Mouse (Mus musculus): Measurements from ENCODE around the gene Slc39a2. TPM values are rescaled to one million over a fixed set of nuclear protein-coding genes. Genes with fewer than 3 reads are reported as not detected.

Slc39a2 gene
- polyA plus RNA-seq, 1 experiment from 2014 or later, result 2.0 TPM

- ATAC-seq (ENCODE audit: low FRiP score, low read depth), result no peak
- Histone ChIP-seq H3K4me2 (no peak overlapping the region), H3K27me3 (no peaks in the 10 kb centered on the region), H3K4me3 (no peak overlapping the region), H3K9me3 (no peaks in the 10 kb centered on the region), H3K36me3 (no peaks in the 10 kb centered on the region), H3K27ac (replicated peaks) (no peak overlapping the region), H3K4me1 (replicated peaks) (no peaks in the 10 kb centered on the region), H3K9ac (no peak overlapping the region)
- 71% methylated on average over 7 of the region's 7 CpGs for WGBS
Observed at GRCm38 (mm10) chr14:51904706-51905105, 12.0 kb downstream of the Slc39a2 start.

- Histone ChIP-seq H3K4me1 (replicated peaks) (no peaks in the 10 kb centered on the region), H3K4me2 (no peak overlapping the region), H3K9ac (no peak overlapping the region), H3K27ac (replicated peaks) (no peak overlapping the region), H3K4me3 (no peak overlapping the region), H3K36me3 (no peaks in the 10 kb centered on the region), H3K27me3 (no peaks in the 10 kb centered on the region), H3K9me3 (no peaks in the 10 kb centered on the region)
- 96% methylated on average over 11 of the region's 11 CpGs for WGBS
- no peak for ATAC-seq (ENCODE audit: low FRiP score, low read depth)
Observed at GRCm38 (mm10) chr14:51906102-51906501, 13.4 kb downstream of the Slc39a2 start.

GRCm38 (mm10) chr14:51911301-51911700, 18.6 kb downstream of the Slc39a2 start:
- ATAC-seq (ENCODE audit: low FRiP score, low read depth), result no peak
- 84% methylated on average over 10 of the region's 10 CpGs for WGBS
- Histone ChIP-seq H3K36me3 (no peaks in the 10 kb centered on the region), H3K4me2 (peak overlapping the region; percentile 95), H3K27me3 (no peaks in the 10 kb centered on the region), H3K27ac (replicated peaks) (no peak overlapping the region), H3K9ac (no peak overlapping the region), H3K9me3 (no peaks in the 10 kb centered on the region), H3K4me3 (peak overlapping the region; percentile 61; the same call in 1 of the 2 replicates), H3K4me1 (replicated peaks) (peaks cover 19% of the 10 kb centered on the region)

GRCm38 (mm10) chr14:51912391-51913061, 19.8 kb downstream of the Slc39a2 start:
- Histone ChIP-seq H3K4me2 (peak overlapping the region; percentile 95), H3K27ac (replicated peaks) (peak overlapping the region; percentile 80), H3K27me3 (no peaks in the 10 kb centered on the region), H3K4me3 (peak overlapping the region; percentile 61), H3K9ac (peak overlapping the region; percentile 70), H3K36me3 (no peaks in the 10 kb centered on the region), H3K9me3 (no peaks in the 10 kb centered on the region), H3K4me1 (replicated peaks) (peaks cover 19% of the 10 kb centered on the region)
- ATAC-seq (ENCODE audit: low FRiP score, low read depth), result peak; percentile 27
- WGBS, result 6% methylated on average over 14 of the region's 14 CpGs

GRCm38 (mm10) chr14:51913062-51913959, 20.6 kb downstream of the Slc39a2 start:
- Histone ChIP-seq H3K9me3 (no peaks in the 10 kb centered on the region), H3K36me3 (no peaks in the 10 kb centered on the region), H3K27me3 (no peaks in the 10 kb centered on the region), H3K9ac (peak overlapping the region; percentile 70), H3K4me2 (peak overlapping the region; percentile 95), H3K4me3 (peak overlapping the region; percentile 61), H3K4me1 (replicated peaks) (peaks cover 19% of the 10 kb centered on the region), H3K27ac (replicated peaks) (peak overlapping the region; percentile 80)
- peak; percentile 78 for ATAC-seq (ENCODE audit: low FRiP score, low read depth)
- WGBS, result under 1% methylated on average over 57 of the region's 58 CpGs

- H3K4me1 ChIP-seq (replicated peaks), result peaks cover 19% of the 10 kb centered on the region
- 1% methylated on average over 22 of the region's 23 CpGs for WGBS
- peak; percentile 78 for ATAC-seq (ENCODE audit: low FRiP score, low read depth)
- H3K27me3 ChIP-seq, result no peaks in the 10 kb centered on the region
- H3K27ac ChIP-seq (replicated peaks), result peak within 1 kb of the TSS; percentile 80
- no peaks in the 10 kb centered on the region for H3K36me3 ChIP-seq
- H3K4me3 ChIP-seq, result peak within 1 kb of the TSS; percentile 61
- H3K9ac ChIP-seq, result peak within 1 kb of the TSS; percentile 70
- no peaks in the 10 kb centered on the region for H3K9me3 ChIP-seq
- peak within 1 kb of the TSS; percentile 95 for H3K4me2 ChIP-seq
Observed at GRCm38 (mm10) chr14:51913960-51914762, 21.5 kb downstream of the Slc39a2 start, which contains the start of gene Ndrg2. Ndrg2 (minus strand) TSS chr14:51914158.

- Histone ChIP-seq H3K4me3 (no peak overlapping the region), H3K9ac (no peak overlapping the region), H3K27me3 (no peaks in the 10 kb centered on the region), H3K4me2 (no peak overlapping the region), H3K36me3 (no peaks in the 10 kb centered on the region), H3K4me1 (replicated peaks) (peaks cover 19% of the 10 kb centered on the region), H3K27ac (replicated peaks) (peak overlapping the region; percentile 80), H3K9me3 (no peaks in the 10 kb centered on the region)
- WGBS, result 27% methylated on average over 3 of the region's 3 CpGs
- no peak for ATAC-seq (ENCODE audit: low FRiP score, low read depth)
Observed at GRCm38 (mm10) chr14:51915030-51915429, 22.3 kb downstream of the Slc39a2 start.

- no peaks in the 10 kb centered on the region for H3K27me3 ChIP-seq
- WGBS, result 91% methylated on average over 4 of the region's 4 CpGs
- H3K36me3 ChIP-seq, result no peaks in the 10 kb centered on the region
- no peak overlapping the region for H3K9ac ChIP-seq
- ATAC-seq (ENCODE audit: low FRiP score, low read depth), result no peak
- no peak overlapping the region for H3K4me2 ChIP-seq
- H3K9me3 ChIP-seq, result no peaks in the 10 kb centered on the region
- H3K4me1 ChIP-seq (replicated peaks), result peaks cover 19% of the 10 kb centered on the region
- H3K4me3 ChIP-seq, result no peak overlapping the region
- H3K27ac ChIP-seq (replicated peaks), result no peak overlapping the region
Observed at GRCm38 (mm10) chr14:51916539-51916938, 23.9 kb downstream of the Slc39a2 start.

- ATAC-seq (ENCODE audit: low FRiP score, low read depth), result no peak
- no peak within 1 kb of the TSS for H3K4me2 ChIP-seq
- H3K9ac ChIP-seq, result no peak within 1 kb of the TSS
- 92% methylated on average over 4 of the region's 4 CpGs for WGBS
- H3K36me3 ChIP-seq, result no peaks in the 10 kb centered on the region
- H3K9me3 ChIP-seq, result no peaks in the 10 kb centered on the region
- H3K4me1 ChIP-seq (replicated peaks), result peaks cover 9% of the 10 kb centered on the region
- H3K27me3 ChIP-seq, result no peaks in the 10 kb centered on the region
- H3K4me3 ChIP-seq, result no peak within 1 kb of the TSS
- no peak within 1 kb of the TSS for H3K27ac ChIP-seq (replicated peaks)
Observed at GRCm38 (mm10) chr14:51918125-51918524, 25.4 kb downstream of the Slc39a2 start, which contains the start of gene Tppp2. Tppp2 (plus strand) TSS chr14:51918425.

GRCm38 (mm10) chr14:51918966-51919365, 26.3 kb downstream of the Slc39a2 start:
- ATAC-seq (ENCODE audit: low FRiP score, low read depth), result no peak
- no peaks in the 10 kb centered on the region for H3K27me3 ChIP-seq
- H3K27ac ChIP-seq (replicated peaks), result no peak overlapping the region
- H3K4me1 ChIP-seq (replicated peaks), result peaks cover 4% of the 10 kb centered on the region
- H3K9ac ChIP-seq, result no peak overlapping the region
- H3K4me2 ChIP-seq, result no peak overlapping the region
- no peaks in the 10 kb centered on the region for H3K36me3 ChIP-seq
- H3K4me3 ChIP-seq, result no peak overlapping the region
- no peaks in the 10 kb centered on the region for H3K9me3 ChIP-seq
- 88% methylated on average over 4 of the region's 4 CpGs for WGBS

- Histone ChIP-seq H3K9ac (no peak overlapping the region), H3K27me3 (no peaks in the 10 kb centered on the region), H3K4me1 (replicated peaks) (no peaks in the 10 kb centered on the region), H3K36me3 (no peaks in the 10 kb centered on the region), H3K4me3 (no peak overlapping the region), H3K27ac (replicated peaks) (peak overlapping the region; percentile 76), H3K9me3 (no peaks in the 10 kb centered on the region), H3K4me2 (no peak overlapping the region)
- ATAC-seq (ENCODE audit: low FRiP score, low read depth), result peak; percentile 87
- 81% methylated on average over 16 of the region's 16 CpGs for WGBS
Observed at GRCm38 (mm10) chr14:51921759-51922570, 29.3 kb downstream of the Slc39a2 start.

Data from hindbrain, embryonic 15.5 days (tissue).